Mouse (Mus musculus): ENCODE data around the gene Ccdc122. TPM values are rescaled to one million over a fixed set of nuclear protein-coding genes. Genes with fewer than 3 reads are reported as not detected.

The Ccdc122 gene
- polyA plus RNA-seq, 1 experiment from 2014 or later, result 0.48 TPM

Other genes starting within 250 kb of the Ccdc122 start
- gene Lacc1, start 132 bp downstream of the Ccdc122 start, polyA plus RNA-seq (2015; fragmentation: Nextera tagmentation; extraction: Ambion mirVana), result 2.6 and 3.0 TPM in 2 replicates
- 37.2 and 43.5 TPM in 2 replicates for gene Enox1, start 120.0 kb downstream of the Ccdc122 start, polyA plus RNA-seq (2015; fragmentation: Nextera tagmentation; extraction: Ambion mirVana)